Mouse (Mus musculus): ENCODE measurements around the gene Map2k5. TPM values are rescaled to one million over a fixed set of nuclear protein-coding genes. Genes with fewer than 3 reads are reported as not detected.
A peak's percentile ranks its signal among the peaks of the same experiment; 100 is the strongest.

The Map2k5 gene
- polyA plus RNA-seq, 1 experiment = 27.7 TPM

GRCm38 (mm10) chr9:63136756-63137614, 240.7 kb downstream of the Map2k5 start:
- peaks cover 3% of the 10 kb centered on the region for H3K4me1 ChIP-seq (ENCODE audit: control insufficient read depth, insufficient read depth, insufficient read length)
- no peak for TF ChIP-seq CTCF (IDR thresholded peaks at IDR 0.05; ENCODE audit: extremely low read depth, insufficient read depth, insufficient read length, insufficient replicate concordance)
- no peak for TF ChIP-seq POLR2A (IDR thresholded peaks at IDR 0.05; ENCODE audit: low read depth, low read length)
- H3K27me3 ChIP-seq (ENCODE audit: control insufficient read depth, insufficient read depth, low read length) = peaks cover 37% of the 10 kb centered on the region
- no peak overlapping the region for H3K4me3 ChIP-seq (ENCODE audit: extremely low read depth, insufficient read depth, insufficient read length)
- 7% methylated on average over 19 of the region's 19 CpGs for WGBS
- H3K27ac ChIP-seq (ENCODE audit: insufficient read depth, low read length) = no peak overlapping the region
- no peaks in the 10 kb centered on the region for H3K36me3 ChIP-seq (ENCODE audit: control insufficient read depth, insufficient read depth, low read length)
- DNase-seq (ENCODE audit: low read depth in 1 of 2, low spot score in 2 of 2) = no peak

- no peak for DNase-seq (ENCODE audit: low read depth in 1 of 2, low spot score in 2 of 2)
- TF ChIP-seq CTCF (IDR thresholded peaks at IDR 0.05; ENCODE audit: extremely low read depth, insufficient read depth, insufficient read length, insufficient replicate concordance) (no peak), POLR2A (IDR thresholded peaks at IDR 0.05; ENCODE audit: low read depth, low read length) (no peak)
- peaks cover 3% of the 10 kb centered on the region for H3K4me1 ChIP-seq (ENCODE audit: control insufficient read depth, insufficient read depth, insufficient read length)
- no peak overlapping the region for H3K27ac ChIP-seq (ENCODE audit: insufficient read depth, low read length)
- WGBS = 10% methylated on average over 8 of the region's 8 CpGs
- H3K27me3 ChIP-seq (ENCODE audit: control insufficient read depth, insufficient read depth, low read length) = peaks cover 35% of the 10 kb centered on the region
- H3K36me3 ChIP-seq (ENCODE audit: control insufficient read depth, insufficient read depth, low read length) = no peaks in the 10 kb centered on the region
- no peak overlapping the region for H3K4me3 ChIP-seq (ENCODE audit: extremely low read depth, insufficient read depth, insufficient read length)
Measured at GRCm38 (mm10) chr9:63136241-63136640, 241.5 kb downstream of the Map2k5 start.

GRCm38 (mm10) chr9:63135801-63136200, 241.9 kb downstream of the Map2k5 start:
- Histone ChIP-seq H3K27me3 (ENCODE audit: control insufficient read depth, insufficient read depth, low read length) (peaks cover 32% of the 10 kb centered on the region), H3K27ac (ENCODE audit: insufficient read depth, low read length) (no peak overlapping the region), H3K4me1 (ENCODE audit: control insufficient read depth, insufficient read depth, insufficient read length) (peaks cover 3% of the 10 kb centered on the region), H3K36me3 (ENCODE audit: control insufficient read depth, insufficient read depth, low read length) (no peaks in the 10 kb centered on the region), H3K4me3 (ENCODE audit: extremely low read depth, insufficient read depth, insufficient read length) (peak overlapping the region; percentile 47)
- TF ChIP-seq CTCF (IDR thresholded peaks at IDR 0.05; ENCODE audit: extremely low read depth, insufficient read depth, insufficient read length, insufficient replicate concordance) (peak; percentile 52; the same call in 1 of the 2 replicates), POLR2A (IDR thresholded peaks at IDR 0.05; ENCODE audit: low read depth, low read length) (no peak)
- under 1% methylated on average over 16 of the region's 16 CpGs for WGBS
- DNase-seq (ENCODE audit: low read depth in 1 of 2, low spot score in 2 of 2) = peak; percentile 26 to 54

GRCm38 (mm10) chr9:63135356-63135755, 242.3 kb downstream of the Map2k5 start:
- Histone ChIP-seq H3K27me3 (ENCODE audit: control insufficient read depth, insufficient read depth, low read length) (peaks cover 32% of the 10 kb centered on the region), H3K36me3 (ENCODE audit: control insufficient read depth, insufficient read depth, low read length) (no peaks in the 10 kb centered on the region), H3K4me3 (ENCODE audit: extremely low read depth, insufficient read depth, insufficient read length) (peak overlapping the region; percentile 47), H3K4me1 (ENCODE audit: control insufficient read depth, insufficient read depth, insufficient read length) (peaks cover 3% of the 10 kb centered on the region), H3K27ac (ENCODE audit: insufficient read depth, low read length) (no peak overlapping the region)
- DNase-seq (ENCODE audit: low read depth in 1 of 2, low spot score in 2 of 2) = no peak
- WGBS = 3% methylated on average over 11 of the region's 11 CpGs
- no peak for TF ChIP-seq POLR2A (IDR thresholded peaks at IDR 0.05; ENCODE audit: low read depth, low read length)
- TF ChIP-seq CTCF (IDR thresholded peaks at IDR 0.05; ENCODE audit: extremely low read depth, insufficient read depth, insufficient read length, insufficient replicate concordance) = no peak

GRCm38 (mm10) chr9:63133659-63134058, 244.0 kb downstream of the Map2k5 start:
- H3K27ac ChIP-seq (ENCODE audit: insufficient read depth, low read length) = no peak overlapping the region
- 9% methylated on average over 6 of the region's 6 CpGs for WGBS
- no peak for DNase-seq (ENCODE audit: low read depth in 1 of 2, low spot score in 2 of 2)
- peaks cover under 1% of the 10 kb centered on the region for H3K4me1 ChIP-seq (ENCODE audit: control insufficient read depth, insufficient read depth, insufficient read length)
- TF ChIP-seq POLR2A (IDR thresholded peaks at IDR 0.05; ENCODE audit: low read depth, low read length) (no peak), CTCF (IDR thresholded peaks at IDR 0.05; ENCODE audit: extremely low read depth, insufficient read depth, insufficient read length, insufficient replicate concordance) (no peak)
- no peaks in the 10 kb centered on the region for H3K36me3 ChIP-seq (ENCODE audit: control insufficient read depth, insufficient read depth, low read length)
- peak overlapping the region; percentile 24; the same call in 1 of the 2 replicates for H3K4me3 ChIP-seq (ENCODE audit: extremely low read depth, insufficient read depth, insufficient read length)
- H3K27me3 ChIP-seq (ENCODE audit: control insufficient read depth, insufficient read depth, low read length) = peaks cover 19% of the 10 kb centered on the region

- DNase-seq (ENCODE audit: low read depth in 1 of 2, low spot score in 2 of 2) = peak; percentile 90 to 94
- Histone ChIP-seq H3K27me3 (ENCODE audit: control insufficient read depth, insufficient read depth, low read length) (peaks cover 12% of the 10 kb centered on the region), H3K27ac (ENCODE audit: insufficient read depth, low read length) (peak overlapping the region; percentile 88), H3K36me3 (ENCODE audit: control insufficient read depth, insufficient read depth, low read length) (no peaks in the 10 kb centered on the region), H3K4me3 (ENCODE audit: extremely low read depth, insufficient read depth, insufficient read length) (peak overlapping the region; percentile 87), H3K4me1 (ENCODE audit: control insufficient read depth, insufficient read depth, insufficient read length) (no peaks in the 10 kb centered on the region; the same call in none of the 2 replicates)
- TF ChIP-seq POLR2A (IDR thresholded peaks at IDR 0.05; ENCODE audit: low read depth, low read length) = peak; percentile 75
- no peak for TF ChIP-seq CTCF (IDR thresholded peaks at IDR 0.05; ENCODE audit: extremely low read depth, insufficient read depth, insufficient read length, insufficient replicate concordance)
- 2% methylated on average over 48 of the region's 48 CpGs for WGBS
Measured at GRCm38 (mm10) chr9:63132673-63133601, 244.8 kb downstream of the Map2k5 start.
